Mouse (Mus musculus): Measurements from ENCODE around the gene Shox2.

The Shox2 gene

DNA sequence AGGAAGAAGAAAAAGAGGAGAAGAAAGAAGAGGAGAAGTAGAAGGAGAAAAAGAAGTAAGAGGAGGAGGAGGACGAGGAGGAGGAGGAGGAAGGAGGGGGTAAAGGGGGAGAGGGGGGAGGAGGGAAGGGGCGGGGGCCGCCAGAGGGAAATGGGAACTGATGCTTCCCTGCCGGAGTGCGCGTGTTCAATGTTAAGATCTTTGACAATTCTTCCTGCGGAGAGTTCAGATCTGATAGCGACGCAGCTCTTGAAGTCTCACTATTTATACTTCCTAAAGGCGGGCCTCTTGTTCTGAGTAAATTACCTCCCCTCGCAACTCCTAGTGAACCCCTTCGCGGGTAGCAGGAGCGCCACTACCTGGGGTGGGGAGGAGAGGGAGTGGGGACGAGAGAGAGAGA is at the start of gene Shox2:
Gene Shox2, minus strand, starts transcription at position 66 of the 400 bp plus-strand sequence.
- DNase-seq = no peak

DNA sequence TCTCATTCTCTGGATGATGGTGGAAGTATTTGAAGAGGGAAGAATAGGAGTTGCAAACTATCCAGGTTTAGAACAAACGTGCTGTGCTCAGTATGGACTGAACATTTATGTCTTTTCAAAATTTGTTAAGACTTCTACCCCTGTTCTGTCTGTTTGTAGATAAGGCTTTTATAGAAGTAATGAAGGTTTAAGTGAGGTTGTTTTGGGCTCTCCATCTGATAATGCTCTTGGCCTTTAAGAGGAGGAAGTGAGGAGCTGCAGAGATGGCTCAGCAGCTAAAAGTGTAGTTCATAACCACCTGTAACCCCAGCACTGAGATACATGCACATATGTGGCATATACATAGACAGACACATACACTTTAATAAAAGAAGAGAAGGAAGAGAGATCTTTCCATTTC is 15.2 kb upstream of the Shox2 start:
- DNase-seq = no peak

DNA sequence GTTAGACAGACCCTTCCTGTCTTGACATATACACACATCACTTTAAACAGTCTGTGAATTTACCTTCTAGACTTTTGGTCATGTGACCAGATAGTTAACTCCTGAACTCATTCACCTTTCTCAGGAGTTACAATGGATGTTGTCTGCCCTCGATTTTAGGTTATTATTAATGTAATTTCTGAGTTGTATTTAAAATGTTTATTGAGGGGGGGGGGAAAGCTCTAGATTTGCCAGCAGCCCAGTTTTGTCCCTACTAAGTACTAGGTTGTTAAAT is 4.7 kb upstream of the Shox2 start:
- no peak for DNase-seq

DNA sequence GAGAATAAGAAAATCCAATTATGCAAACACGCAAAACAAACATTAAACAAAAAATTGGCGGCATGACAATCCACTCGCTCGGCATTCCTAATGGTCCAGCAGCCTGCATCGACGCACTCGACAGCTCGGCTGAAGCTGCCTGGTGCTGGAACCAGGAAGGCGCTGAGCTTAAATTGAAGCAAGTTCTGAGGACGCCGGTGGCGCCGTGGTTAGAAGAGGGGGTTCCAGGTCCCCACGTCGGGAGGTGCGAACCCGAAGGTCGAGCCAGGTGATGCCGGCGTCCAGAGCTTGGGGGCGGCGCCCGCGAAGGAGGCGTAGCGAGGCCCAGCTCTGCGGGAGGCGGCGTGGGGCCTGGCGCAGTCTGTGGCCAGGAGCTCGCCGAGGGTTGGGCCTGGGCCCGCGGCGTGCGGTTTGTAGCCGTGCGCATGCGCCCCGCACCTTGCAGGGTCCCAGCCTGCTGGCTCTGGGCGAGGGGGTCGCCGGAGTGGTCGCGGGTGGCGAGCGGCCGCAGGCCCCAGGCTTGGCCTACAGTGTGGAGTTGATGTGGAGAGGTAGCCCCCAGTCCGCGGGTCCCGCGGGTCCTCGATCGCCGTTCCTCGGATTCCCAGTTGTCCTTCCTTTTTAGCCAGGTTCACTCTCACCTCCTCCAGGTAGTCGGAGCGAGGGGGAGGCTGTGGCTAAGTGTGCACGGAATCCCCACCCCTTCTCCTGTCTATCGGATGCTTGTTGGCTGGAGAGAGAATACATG is 4.1 kb upstream of the Shox2 start:
- peak; percentile 96 for DNase-seq

DNA sequence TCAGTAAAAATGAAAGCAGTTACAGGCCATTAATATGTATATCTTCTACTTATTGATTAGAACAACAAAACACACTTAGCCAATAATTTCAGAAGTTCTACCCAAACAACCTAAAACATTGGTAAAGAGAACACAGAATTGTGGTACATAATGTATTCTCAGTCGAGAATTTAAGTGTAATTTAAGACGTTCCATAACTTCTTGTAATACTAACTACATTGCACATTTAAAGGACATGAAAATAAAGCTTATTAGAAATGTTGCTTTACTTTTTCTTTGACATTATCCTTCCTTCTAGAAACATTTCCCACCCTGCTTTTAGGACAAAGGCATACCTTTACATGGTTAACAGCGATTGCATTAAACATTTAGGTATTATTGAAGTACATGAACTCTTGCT is 1.9 kb upstream of the Shox2 start:
- no peak for DNase-seq

DNA sequence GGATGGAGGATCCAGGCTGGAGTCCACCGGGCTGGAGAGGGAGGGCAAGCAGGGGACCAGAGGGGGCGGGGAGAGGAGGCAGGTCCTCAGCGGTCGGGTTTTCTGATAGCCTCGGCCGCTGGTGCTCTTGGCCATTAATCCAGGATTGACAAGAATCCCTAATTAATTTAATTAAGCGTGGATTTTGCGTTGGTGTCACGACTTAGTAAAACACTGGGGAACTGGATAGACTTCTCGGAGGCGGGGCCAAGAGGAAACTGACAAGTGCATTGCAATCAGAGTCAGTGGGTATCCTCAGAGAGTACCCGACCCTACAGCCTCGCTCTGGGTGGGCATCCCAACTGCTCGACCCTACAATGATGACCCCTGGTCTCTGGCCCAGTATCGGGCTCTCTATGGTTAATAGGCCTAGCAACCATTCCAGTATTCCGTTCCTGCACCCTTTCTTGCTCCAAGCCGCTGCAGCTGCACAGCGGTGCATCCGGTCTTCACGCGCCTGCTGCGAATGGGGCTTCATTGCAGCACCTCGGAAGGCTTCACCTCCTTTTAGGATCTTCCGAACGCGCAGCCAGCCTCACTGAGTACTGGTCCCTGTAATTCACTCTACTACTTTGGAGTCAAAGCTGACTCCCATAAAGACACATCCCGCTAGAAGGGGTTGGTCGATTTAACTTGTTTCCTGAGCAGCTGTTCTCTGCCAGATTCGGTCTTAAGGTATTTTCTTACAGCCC is 775 bp upstream of the Shox2 start:
- peak; percentile 89 for DNase-seq

DNA sequence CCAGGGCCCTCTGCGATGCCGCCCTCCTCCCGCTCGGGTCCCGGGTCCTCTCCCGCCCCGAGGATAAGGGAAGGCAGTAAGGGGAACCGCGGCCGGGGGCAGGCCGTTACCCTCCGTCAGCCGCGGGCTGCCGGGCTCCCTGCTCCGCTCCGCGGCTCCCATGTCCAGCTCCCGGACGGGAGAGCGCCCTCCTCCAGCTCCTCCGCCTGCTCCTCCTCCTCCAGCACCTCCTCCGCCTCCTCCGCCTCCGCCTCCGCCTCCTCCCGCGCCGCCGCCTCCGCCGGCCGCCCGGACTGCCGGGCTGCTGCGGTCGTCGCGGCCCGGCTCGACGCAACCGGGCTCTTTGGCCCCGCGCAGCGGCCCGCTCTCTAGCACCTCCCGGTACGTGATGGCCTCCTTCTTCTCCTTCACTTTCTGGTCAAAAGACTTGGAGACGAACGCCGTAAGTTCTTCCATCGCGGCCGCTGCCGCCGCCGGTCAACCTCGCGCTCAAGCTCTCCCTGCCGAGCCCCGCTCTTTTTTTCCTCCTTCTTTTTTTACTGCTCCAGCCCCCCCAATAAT is 390 bp downstream of the Shox2 start, which contains the start of gene Rsrc1:
Gene Rsrc1, plus strand, starts transcription at position 290 of the 561 bp plus-strand sequence.
- peak; percentile 96 for DNase-seq

DNA sequence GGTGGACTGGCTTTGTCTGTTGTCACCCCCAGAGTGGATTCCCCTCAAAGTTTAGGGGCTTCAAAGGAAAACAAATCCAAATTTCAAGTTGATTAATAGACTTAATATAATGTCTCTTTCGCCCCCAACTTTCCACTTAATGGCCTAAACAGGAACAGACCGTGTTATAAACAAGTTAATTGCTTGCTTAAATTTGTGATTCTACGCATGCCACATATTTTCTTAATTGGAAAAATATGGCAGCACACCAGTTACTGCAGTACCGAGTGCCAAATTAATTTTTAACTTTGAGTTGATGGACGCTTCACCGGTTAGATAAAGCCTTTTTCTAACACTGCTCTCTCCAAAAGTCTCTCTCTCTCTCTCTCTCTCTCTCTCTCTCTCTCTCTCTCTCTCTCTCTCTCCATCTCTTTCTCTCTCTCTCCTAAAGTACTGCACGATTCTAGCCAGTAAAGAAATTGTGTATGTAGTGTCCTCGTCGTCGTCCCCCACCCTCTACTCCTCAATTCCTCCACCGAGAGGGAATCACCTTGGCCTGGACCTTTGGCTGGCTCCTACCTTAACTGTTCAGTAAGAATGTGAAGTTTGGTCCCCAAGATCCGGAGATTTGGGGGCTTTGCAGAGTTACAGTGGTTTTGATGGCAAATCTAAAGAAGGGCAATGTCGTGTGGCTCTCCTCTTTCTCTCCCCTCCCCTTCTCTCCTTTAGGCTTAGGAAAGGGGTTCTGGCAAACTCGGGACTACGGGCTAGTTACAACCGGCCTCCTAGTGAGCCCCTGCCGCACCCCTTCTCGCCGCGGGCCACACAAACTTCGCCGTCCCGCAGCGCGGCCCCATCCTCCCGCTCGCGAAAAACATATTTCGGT is 1.2 kb downstream of the Shox2 start:
- peak; percentile 85 for DNase-seq

DNA sequence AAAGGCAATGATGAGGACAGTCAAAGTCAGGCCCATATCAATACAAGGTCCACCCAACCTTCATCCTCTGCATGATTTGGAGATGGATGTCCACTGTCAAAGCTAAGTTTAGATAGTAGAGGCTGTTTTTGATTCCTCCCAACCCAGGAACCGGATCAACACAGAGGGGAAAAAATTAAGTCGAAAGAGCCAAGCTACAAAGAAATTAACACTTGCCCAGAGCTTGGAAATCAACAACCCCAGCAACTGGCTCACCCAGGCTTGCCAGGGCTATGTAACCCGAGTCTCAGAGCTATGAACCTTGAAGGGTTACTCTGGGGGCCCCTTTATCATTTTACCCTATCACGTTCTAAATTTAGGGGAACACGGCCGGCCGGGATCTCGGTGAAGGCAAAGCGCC is 2.1 kb downstream of the Shox2 start:
- DNase-seq = no peak

DNA sequence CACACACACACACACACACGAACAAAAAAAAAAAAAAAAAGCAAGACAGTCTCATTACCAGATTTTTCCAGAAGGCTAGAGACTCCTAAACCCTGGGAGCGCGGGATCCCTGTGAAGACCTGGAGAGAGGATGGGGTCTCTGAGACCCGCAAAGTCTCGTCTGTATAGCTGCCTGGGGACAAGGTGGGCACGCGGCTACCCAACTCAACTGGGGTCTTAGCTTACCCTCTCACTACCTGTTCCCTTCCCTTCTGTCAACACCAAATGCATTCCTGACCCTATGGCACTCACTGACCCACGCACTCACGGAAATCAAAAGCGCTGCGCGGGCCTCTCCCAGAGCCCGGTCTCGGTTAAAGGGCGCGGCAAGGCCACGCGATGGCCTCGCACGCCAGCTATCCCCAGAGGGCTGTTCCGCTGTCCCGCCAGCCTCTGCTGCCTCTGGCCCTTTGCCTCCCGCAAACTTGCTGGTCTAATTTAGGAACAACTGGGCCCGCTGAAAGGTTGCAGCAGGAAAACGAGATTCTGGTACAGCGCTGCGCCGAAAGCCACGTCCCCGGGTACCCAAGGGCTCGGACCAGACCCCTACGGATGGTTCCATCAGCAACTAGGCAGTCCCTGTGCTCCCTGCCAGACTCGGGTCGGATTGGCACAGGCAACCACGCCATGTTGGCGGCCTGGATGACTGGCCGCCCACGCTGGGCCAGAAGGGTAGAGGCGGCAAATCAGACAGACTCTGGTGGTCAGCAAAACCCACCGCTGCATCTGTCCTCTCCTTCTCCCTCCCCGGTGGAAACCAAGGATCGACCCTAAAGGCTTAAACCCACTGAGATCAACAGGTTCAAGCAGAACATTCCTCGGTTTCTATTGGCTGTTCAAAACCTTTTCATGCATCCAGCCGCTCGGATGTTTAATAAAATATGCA is 2.9 kb downstream of the Shox2 start:
- peak; percentile 92 for DNase-seq

DNA sequence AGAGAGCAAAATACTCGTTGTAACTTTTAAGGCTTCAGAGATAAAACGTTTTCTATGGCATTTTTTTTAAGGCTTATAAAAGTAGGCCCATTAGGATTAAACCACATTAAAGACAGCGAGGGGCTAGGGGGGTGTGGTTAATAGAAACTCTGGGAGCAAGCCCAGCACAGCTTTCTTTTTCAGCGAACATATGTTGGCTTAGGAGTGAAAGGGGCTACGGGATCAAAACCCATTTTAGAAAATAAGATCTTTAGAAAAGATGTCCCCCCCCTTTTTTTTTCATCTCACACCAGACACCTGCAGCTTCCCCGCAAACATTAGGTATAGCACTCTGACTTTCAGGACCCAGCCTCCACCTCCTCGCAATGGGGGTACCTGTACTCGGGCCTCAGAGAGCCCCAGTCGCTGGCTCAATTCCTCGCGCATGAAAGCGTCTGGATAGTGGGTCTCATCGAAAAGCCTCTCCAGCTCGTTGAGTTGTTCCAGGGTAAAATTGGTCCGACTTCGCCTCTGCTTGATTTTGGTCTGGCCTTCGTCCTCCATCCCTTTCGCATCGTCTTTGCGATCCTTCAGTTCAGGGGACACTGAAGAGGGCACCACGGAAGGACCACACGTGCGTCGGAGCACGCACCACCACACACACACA is 3.6 kb downstream of the Shox2 start:
- DNase-seq = no peak

DNA sequence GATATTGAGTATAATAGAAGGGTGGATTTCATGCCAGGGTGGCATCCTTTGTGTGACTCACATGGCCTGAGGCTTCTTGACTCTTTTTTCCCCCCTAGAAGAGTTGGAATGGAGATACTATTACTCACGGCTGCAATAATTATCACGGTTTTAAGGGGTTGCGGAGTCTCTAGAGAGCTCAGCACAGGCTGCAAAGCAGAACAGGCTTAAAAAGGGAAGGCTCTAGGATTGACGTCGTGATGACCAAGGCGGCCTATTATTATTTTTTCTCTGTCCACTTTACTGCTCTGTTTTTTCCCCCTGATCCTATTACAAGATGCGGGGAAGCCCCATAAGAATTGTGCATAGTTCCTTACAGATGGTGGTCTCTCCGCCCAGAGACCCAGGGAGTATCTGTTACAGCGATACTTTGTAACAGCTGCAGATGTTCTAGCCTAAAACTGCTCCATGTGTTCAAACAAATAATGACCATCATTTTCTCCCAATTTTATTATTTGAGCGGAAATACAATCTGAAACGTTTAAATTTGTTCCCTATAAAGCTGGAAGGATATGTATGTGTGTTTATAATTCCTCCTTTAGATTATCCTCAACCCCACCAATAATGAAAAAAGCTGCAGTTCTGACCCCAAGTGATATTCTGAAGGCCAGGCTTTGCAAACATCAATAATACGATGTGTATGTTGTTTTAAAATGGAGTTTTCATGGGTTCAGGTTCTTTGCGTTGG is 4.5 kb downstream of the Shox2 start:
- DNase-seq = no peak

DNA sequence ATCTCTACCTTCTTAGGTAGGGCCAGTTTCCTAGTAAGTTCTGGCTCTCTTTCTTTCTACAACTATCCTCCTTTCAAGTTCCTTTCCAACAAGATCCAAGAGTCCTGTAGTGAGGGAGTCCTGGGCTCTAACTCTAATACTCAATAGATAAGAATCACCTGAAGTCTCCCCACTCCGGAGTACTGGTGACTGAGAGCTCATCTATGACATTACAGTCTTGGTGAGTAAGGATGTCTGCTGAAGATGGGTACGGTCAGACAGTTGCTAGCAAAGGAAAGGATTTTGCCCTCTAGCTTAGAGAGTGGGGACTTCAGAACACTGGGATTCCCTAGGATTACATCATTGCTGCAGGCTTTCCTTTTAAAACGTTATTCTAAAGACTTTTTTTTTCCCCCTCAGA is 7.1 kb downstream of the Shox2 start:
- DNase-seq = no peak

DNA sequence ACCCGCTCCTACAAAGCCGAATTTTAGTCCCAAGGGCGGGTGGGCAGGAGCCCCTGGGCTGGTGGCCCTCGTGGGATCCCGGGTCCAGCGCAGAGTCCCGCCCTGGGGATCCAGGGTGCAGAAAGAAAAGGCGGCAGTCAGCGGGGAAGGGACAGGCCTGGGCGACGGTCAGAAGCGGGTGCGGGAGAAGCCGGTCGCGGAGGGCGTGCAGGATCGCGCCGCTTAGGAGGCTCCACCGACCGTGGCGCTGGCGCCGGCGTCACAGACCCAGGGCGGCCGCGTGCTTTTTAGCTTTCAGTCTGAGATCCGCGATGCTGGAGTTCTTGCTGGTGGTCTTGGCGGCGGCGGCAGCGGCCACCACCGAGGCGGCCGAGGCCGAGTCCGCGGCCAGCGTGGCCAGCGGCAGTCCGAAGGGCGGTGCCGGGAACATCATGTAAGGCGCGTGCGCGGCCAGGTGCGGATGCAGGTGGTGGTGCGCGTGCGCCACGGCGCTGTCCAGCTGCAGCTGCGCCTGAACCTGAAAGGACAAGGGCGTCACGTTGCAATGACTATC is 8.1 kb downstream of the Shox2 start:
- peak; percentile 88 for DNase-seq

DNA sequence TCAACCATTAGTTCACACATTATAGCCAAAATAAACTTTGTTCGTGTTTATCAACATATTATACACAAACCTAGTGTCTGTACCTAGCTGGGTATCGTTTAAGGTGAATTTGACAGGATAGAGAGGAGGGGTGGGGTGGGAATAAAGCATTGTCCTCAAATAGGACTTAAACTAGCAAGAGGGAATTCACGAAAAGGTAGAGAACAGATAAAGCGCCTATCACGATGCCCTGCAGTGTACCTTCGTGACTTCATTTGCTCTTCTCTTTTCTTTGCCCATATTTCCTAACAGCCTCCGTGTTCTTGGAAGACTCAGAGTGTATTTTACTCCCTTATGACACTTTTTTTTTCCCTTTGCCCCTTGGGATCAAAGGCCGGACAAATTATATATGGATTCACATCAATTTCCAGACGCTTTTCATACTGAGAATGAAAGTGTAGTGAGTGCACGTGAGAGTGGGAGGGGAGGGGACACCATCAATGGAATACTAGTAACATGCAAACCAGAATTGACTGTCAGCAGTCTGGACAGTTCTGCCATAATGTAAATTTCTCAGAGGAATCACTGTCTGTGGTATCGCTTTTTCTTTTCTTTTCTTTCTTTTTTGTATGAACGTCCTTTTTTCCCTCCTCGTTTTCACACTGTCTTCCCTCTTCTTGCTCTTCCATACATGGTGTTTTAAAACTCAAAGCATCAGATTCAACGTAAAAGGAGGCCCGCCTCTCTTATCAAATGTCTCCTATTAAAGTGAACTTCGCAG is 9.2 kb downstream of the Shox2 start:
- DNase-seq = peak; percentile 59

DNA sequence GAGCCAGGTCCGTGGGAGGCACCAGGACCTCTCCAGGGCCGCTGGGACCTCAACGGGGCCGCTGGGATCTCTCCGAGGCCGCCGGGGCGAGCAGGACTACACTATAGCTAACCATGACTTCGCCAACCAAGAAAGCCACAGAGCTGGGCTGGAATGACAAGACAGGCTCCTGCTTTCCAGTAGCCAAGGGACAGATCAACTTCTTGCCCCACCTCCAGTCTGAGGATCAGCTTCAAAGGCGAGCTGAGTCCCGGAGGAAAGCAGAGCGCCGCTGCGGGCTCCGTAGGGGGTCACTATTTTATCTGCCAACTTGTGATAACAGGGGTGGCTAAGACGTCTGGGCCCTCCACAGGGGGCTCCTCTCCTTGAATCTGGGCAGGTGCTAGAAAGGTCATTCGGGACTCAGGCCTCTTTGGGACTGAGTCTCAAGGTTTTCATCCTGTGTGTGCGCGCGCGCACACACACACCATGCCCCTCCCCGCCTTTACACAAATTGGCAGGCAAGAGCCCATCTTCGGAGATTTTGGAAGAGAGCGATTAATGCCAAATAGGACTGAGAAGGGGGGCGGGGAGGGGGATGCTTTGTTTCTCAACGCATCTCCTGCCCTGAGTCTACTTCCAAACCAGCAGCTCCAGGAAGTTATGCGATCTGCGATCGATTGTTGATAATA is 10.8 kb downstream of the Shox2 start:
- DNase-seq = peak; percentile 69

DNA sequence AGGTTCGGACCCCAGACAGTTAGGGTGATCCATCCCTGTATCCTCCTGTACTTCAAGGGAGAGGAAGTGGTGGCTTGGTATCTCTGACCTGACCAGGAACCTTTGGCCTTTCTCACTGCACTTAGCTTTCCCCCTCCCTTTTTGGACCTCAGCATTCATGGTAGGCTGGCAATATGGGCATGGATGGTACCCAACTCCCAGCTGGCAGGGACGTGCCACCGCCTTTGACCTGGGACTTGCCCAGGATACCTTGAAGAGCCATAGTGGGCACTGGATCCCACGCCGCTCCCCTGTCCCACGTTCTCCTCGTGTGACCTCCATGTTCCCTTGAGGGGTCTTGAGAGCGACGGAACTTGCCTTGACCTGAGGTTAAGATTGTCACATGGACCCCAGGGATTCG is 11.3 kb downstream of the Shox2 start:
- DNase-seq = no peak

DNA sequence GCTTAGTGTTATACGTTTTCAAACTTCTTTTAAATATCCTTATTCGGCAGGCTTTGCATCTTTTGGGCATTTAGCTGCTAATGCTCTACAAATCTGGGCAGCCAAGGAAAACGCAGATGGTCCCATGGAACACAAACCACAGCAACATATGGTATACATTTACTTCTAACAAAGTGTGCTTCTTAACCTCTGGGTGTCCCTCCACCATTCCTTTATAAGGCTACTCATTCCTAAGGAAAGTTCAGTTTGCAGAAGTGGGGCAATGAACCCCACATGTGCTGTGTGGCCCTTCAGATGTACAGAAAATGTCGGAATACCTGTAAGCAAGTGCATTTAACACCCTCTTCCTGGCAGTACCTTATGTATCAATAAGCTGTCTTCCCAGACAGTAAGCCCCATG is 14.1 kb downstream of the Shox2 start:
- no peak for DNase-seq

DNA sequence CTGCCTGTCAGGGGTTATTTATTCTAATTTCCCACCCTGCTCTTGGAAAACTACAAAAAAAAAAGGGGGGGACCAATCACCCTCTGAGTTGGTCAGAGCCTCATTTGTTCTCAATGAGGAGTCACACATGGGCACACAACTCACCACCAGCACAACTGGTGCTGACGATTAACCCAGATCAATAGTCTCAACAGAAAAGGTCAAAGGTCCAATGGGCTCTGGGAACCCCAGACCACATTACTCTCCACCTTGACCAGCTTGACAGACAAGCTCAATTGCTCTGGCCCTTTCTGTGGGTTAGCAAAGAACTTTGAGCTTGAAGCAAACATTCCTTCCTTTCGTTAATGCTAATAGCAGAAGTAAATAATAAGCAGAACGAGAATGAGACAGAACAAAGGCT is 16.7 kb downstream of the Shox2 start:
- no peak for DNase-seq

Data from heart, adult 11 months (tissue).